Mouse (Mus musculus): ENCODE measurements at regions not wholly inside any gene's neighbourhood (a gene's known extent, or its start where the extent isn't known, plus 50 kb on each side); places are given as distances from the start of the nearest gene placed in this dataset.

GRCm38 (mm10) chr7:83230496-83231325 lies 354.0 kb upstream of the Tmc3 start:
- Histone ChIP-seq H3K4me1 (ENCODE audit: control insufficient read depth, insufficient read depth, low read length) (no peaks in the 10 kb centered on the region), H3K4me3 (ENCODE audit: insufficient read depth, low read length) (no peak overlapping the region), H3K27ac (ENCODE audit: insufficient read depth, low read depth, low read length) (no peak overlapping the region)
- TF ChIP-seq POLR2A (IDR thresholded peaks at IDR 0.05; ENCODE audit: borderline replicate concordance, low read depth, low read length), result no peak
- no peak for TF ChIP-seq CTCF (IDR thresholded peaks at IDR 0.05; ENCODE audit: low read depth, low read length)

- TF ChIP-seq POLR2A (IDR thresholded peaks at IDR 0.05; ENCODE audit: borderline replicate concordance, low read depth, low read length) (no peak), CTCF (IDR thresholded peaks at IDR 0.05; ENCODE audit: low read depth, low read length) (no peak)
- no peaks in the 10 kb centered on the region for H3K4me1 ChIP-seq (ENCODE audit: control insufficient read depth, insufficient read depth, low read length)
- H3K4me3 ChIP-seq (ENCODE audit: insufficient read depth, low read length), result no peak overlapping the region
- no peak overlapping the region for H3K27ac ChIP-seq (ENCODE audit: insufficient read depth, low read depth, low read length)
Observed at GRCm38 (mm10) chr7:83235659-83236058, 349.1 kb upstream of the Tmc3 start.

GRCm38 (mm10) chr7:83237336-83237735 lies 347.4 kb upstream of the Tmc3 start:
- no peak for TF ChIP-seq POLR2A (IDR thresholded peaks at IDR 0.05; ENCODE audit: borderline replicate concordance, low read depth, low read length)
- TF ChIP-seq CTCF (IDR thresholded peaks at IDR 0.05; ENCODE audit: low read depth, low read length), result no peak
- no peak overlapping the region for H3K27ac ChIP-seq (ENCODE audit: insufficient read depth, low read depth, low read length)
- no peaks in the 10 kb centered on the region for H3K4me1 ChIP-seq (ENCODE audit: control insufficient read depth, insufficient read depth, low read length)
- H3K4me3 ChIP-seq (ENCODE audit: insufficient read depth, low read length), result no peak overlapping the region

- TF ChIP-seq CTCF (IDR thresholded peaks at IDR 0.05; ENCODE audit: low read depth, low read length), result no peak
- Histone ChIP-seq H3K27ac (ENCODE audit: insufficient read depth, low read depth, low read length) (no peak overlapping the region), H3K4me1 (ENCODE audit: control insufficient read depth, insufficient read depth, low read length) (no peaks in the 10 kb centered on the region)
Observed at GRCm38 (mm10) chr7:83238091-83238490, 346.6 kb upstream of the Tmc3 start.

GRCm38 (mm10) chr7:83242233-83242632 lies 342.5 kb upstream of the Tmc3 start:
- TF ChIP-seq CTCF (IDR thresholded peaks at IDR 0.05; ENCODE audit: low read depth, low read length), result no peak
- Histone ChIP-seq H3K4me3 (ENCODE audit: insufficient read depth, low read length) (no peak overlapping the region), H3K4me1 (ENCODE audit: control insufficient read depth, insufficient read depth, low read length) (no peaks in the 10 kb centered on the region), H3K27ac (ENCODE audit: insufficient read depth, low read depth, low read length) (no peak overlapping the region)

More at GRCm38 (mm10) chr7:83238091-83238490, 346.6 kb upstream of the Tmc3 start:
- no peak overlapping the region for H3K4me3 ChIP-seq (ENCODE audit: insufficient read depth, low read length)

- Histone ChIP-seq H3K4me1 (ENCODE audit: control insufficient read depth, insufficient read depth, low read length) (no peaks in the 10 kb centered on the region), H3K27ac (ENCODE audit: insufficient read depth, low read depth, low read length) (no peak overlapping the region), H3K4me3 (ENCODE audit: insufficient read depth, low read length) (no peak overlapping the region)
- TF ChIP-seq CTCF (IDR thresholded peaks at IDR 0.05; ENCODE audit: low read depth, low read length) (no peak), POLR2A (IDR thresholded peaks at IDR 0.05; ENCODE audit: borderline replicate concordance, low read depth, low read length) (no peak)
Observed at GRCm38 (mm10) chr7:83245867-83246266, 338.9 kb upstream of the Tmc3 start.

GRCm38 (mm10) chr7:83251995-83252563 lies 332.6 kb upstream of the Tmc3 start:
- TF ChIP-seq POLR2A (IDR thresholded peaks at IDR 0.05; ENCODE audit: borderline replicate concordance, low read depth, low read length) (no peak), CTCF (IDR thresholded peaks at IDR 0.05; ENCODE audit: low read depth, low read length) (no peak)
- no peaks in the 10 kb centered on the region for H3K4me1 ChIP-seq (ENCODE audit: control insufficient read depth, insufficient read depth, low read length)
- H3K4me3 ChIP-seq (ENCODE audit: insufficient read depth, low read length), result no peak overlapping the region
- H3K27ac ChIP-seq (ENCODE audit: insufficient read depth, low read depth, low read length), result no peak overlapping the region

GRCm38 (mm10) chr7:83253001-83253400 lies 331.7 kb upstream of the Tmc3 start:
- Histone ChIP-seq H3K4me1 (ENCODE audit: control insufficient read depth, insufficient read depth, low read length) (no peaks in the 10 kb centered on the region), H3K4me3 (ENCODE audit: insufficient read depth, low read length) (no peak overlapping the region), H3K27ac (ENCODE audit: insufficient read depth, low read depth, low read length) (no peak overlapping the region)
- TF ChIP-seq POLR2A (IDR thresholded peaks at IDR 0.05; ENCODE audit: borderline replicate concordance, low read depth, low read length), result no peak
- no peak for TF ChIP-seq CTCF (IDR thresholded peaks at IDR 0.05; ENCODE audit: low read depth, low read length)

- Histone ChIP-seq H3K4me1 (ENCODE audit: control insufficient read depth, insufficient read depth, low read length) (no peaks in the 10 kb centered on the region), H3K27ac (ENCODE audit: insufficient read depth, low read depth, low read length) (no peak overlapping the region), H3K4me3 (ENCODE audit: insufficient read depth, low read length) (no peak overlapping the region)
- TF ChIP-seq POLR2A (IDR thresholded peaks at IDR 0.05; ENCODE audit: borderline replicate concordance, low read depth, low read length) (no peak), CTCF (IDR thresholded peaks at IDR 0.05; ENCODE audit: low read depth, low read length) (no peak)
Observed at GRCm38 (mm10) chr7:83253432-83253831, 331.3 kb upstream of the Tmc3 start.

GRCm38 (mm10) chr7:83254411-83254810 lies 330.3 kb upstream of the Tmc3 start:
- H3K27ac ChIP-seq (ENCODE audit: insufficient read depth, low read depth, low read length), result no peak overlapping the region
- no peak overlapping the region for H3K4me3 ChIP-seq (ENCODE audit: insufficient read depth, low read length)
- TF ChIP-seq POLR2A (IDR thresholded peaks at IDR 0.05; ENCODE audit: borderline replicate concordance, low read depth, low read length) (no peak), CTCF (IDR thresholded peaks at IDR 0.05; ENCODE audit: low read depth, low read length) (no peak)
- no peaks in the 10 kb centered on the region for H3K4me1 ChIP-seq (ENCODE audit: control insufficient read depth, insufficient read depth, low read length)

All from bone marrow macrophage, adult 2 months (primary cell).